Mouse (Mus musculus) heart, adult 8-10 months (tissue): ENCODE measurements at regions not wholly inside any gene's neighbourhood (a gene's known extent, or its start where the extent isn't known, plus 50 kb on each side); places are given as distances from the start of the nearest gene placed in this dataset.

Source experiments
- DNase-seq: peaks from one replicate; pipeline ENCODE4 v3.0.0; 2022; ENCODE audit warnings: low spot score

GRCm38 (mm10) chr17:10079853-10080650, 239.6 kb downstream of the Qk start:
- DNase-seq = peak; percentile 84

DNA sequence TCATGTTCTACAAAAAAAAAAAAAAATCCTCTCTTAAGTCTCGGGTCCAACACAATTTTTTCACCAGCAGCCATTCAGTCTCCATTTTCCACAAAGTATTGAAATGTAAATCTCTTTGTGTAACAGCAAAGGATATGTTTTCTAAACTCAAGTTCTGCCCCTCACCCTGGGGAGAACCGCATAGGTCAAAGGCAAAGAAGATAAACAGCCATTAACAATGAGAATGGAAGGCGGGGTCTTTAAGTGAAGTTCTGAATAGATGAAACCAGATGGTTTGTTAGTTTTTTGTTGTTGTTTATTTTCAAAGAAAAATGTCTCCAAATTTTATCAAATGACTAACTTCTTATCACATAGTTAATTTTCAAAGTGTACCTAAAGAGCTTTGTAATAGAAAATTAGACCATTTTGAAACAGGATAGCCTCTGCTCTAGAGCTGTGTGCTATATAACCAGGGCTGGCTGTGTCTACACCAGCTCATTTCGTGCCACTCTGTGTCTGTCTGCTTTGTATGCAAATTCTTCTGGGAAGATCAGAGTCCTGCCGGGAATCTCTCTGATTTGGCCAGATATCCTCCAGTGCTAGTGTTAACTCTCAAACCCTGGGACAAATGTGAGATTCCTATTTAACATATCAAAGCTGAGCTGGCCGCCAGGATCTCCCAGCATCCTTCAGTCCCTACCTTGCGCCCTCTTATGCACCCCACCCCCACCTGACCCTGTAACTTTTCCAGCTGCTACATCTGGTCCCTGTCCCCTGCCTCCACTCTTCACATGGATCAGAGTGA, 240.9 kb downstream of the Qk start:
- no peak for DNase-seq

DNA sequence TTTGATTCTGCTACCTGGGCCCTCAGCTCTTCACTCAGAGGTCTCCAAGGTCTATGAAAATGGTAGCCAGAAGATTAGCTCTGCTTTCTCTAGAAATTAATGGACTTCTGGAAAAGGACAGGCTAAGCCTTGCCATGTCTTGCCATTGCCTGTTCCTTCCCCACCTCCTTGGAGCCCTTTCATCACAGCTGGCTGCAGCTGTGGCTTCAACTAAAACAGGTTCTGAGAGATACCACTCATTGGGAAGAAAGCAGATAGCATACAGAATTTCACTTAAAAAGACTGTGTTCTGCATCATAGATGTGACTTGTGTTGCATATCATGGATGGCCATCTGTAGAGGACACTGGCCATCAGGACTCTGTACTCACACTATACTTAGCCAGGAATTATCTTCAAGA, 246.4 kb downstream of the Qk start:
- no peak for DNase-seq

- no peak for DNase-seq
These were observed 250.4 kb downstream of the Qk start for GRCm38 (mm10) chr17:10069251-10069650.

DNA sequence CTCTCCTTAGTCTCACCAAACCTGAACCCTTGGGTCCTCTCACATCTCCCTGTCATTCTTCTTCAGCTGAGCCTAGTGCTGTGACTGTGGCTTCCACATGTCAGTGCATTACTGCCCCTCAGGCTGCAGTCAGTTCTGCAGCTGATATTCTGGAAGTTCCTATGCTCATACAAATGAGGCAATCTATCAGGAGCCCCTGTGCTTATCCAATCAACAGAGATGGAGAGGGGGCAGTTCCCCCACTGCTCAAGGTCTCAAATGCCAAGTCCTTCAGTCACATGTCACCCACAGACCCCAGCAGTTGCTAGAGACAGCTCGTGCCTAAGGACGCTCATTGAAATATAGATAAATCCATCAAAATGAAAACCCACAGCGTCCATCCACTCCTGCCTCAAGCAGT, 254.5 kb downstream of the Qk start:
- no peak for DNase-seq

GRCm38 (mm10) chr17:10062546-10063100, 257.0 kb downstream of the Qk start:
- DNase-seq = peak; percentile 63

GRCm38 (mm10) chr17:10057736-10058135, 261.9 kb downstream of the Qk start:
- DNase-seq = no peak

DNA sequence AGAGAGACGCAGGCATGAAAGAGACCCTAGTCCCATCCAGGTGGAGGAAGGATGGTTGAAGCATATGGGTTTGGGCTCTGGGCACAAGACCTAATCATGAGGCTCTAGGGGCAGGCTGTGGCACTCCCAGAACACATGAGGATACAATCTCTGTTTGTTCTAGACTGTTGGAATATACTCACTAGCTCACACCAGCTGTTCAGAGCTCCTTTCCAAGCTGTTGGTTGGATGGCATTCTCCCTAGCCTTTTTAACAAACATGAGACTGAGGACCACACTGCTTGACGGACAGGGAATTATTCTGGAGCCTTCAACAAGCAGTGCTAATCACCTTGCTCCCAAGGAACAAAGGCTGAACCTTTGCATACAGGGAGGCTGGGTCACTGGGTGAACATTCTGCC, 263.6 kb downstream of the Qk start:
- no peak for DNase-seq

- DNase-seq = no peak
These were observed 265.3 kb downstream of the Qk start for GRCm38 (mm10) chr17:10054375-10054774.

- no peak for DNase-seq
These were observed 275.3 kb downstream of the Qk start for GRCm38 (mm10) chr17:10044336-10044735.

- DNase-seq = no peak
These were observed 277.5 kb downstream of the Qk start for GRCm38 (mm10) chr17:10042042-10042652.

- DNase-seq = peak; percentile 83
These were observed 278.7 kb downstream of the Qk start for GRCm38 (mm10) chr17:10040951-10041359.

DNA sequence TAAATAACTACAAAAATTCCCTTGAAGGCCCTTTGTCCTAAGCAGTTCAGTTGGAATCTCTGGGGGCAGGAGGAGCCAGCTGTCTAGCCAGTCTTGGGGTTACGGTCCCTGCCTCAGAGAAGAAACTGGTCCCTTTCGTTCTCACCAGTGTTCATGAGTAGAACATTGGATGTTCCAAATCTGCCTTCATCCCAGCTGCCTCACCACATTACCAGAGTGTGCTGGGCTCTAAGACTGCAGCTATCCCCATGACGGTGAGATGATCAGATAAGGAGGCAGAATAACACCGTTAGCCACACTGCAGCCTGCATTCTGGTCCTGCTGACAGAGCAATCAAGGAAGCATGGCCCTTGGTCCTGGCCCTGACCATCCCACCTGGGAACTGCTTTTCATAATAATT, 279.3 kb downstream of the Qk start:
- DNase-seq = peak; percentile 33

- DNase-seq = peak; percentile 78
These were observed 281.7 kb downstream of the Qk start for GRCm38 (mm10) chr17:10037799-10038445.

- no peak for DNase-seq
These were observed 286.1 kb downstream of the Qk start for GRCm38 (mm10) chr17:10033510-10033909.

DNA sequence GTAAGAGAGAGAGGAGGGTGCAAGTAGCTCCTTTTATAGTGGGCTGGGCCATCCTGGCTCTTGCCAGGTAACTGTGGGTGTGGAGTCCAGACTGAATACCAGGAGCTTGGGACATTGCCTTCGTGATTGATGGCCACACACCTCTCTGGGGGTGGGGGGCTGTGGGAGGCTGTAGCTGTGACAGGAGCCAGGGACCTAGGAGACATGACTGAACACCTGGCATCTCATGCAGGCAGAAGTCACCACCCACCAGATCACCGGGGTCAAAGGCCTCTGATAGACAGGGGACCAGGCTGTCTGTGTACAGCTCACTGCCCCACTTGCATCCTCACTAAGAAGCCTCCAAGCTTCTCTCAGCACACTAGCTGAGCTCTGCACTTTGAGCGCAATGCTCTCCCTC, 288.6 kb downstream of the Qk start:
- no peak for DNase-seq

DNA sequence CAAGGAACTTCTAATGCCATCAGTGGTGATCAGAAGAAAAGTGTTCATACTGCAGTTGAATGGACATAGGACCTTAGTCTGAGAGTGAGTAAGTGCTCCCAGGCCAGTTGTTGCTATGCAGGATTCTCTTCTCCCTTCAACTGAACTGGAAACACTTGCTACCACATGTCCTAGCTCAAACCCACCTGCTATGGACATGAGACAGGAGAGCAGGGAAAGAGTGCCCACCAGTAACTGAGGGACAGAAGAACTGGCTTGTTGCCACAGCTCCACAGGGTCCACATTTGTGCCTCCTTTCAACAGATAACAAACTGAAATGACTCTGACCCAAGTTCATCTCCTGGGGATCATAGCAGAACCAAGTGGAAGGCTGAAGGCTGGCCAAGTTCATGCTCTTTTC, 292.9 kb downstream of the Qk start:
- no peak for DNase-seq

DNA sequence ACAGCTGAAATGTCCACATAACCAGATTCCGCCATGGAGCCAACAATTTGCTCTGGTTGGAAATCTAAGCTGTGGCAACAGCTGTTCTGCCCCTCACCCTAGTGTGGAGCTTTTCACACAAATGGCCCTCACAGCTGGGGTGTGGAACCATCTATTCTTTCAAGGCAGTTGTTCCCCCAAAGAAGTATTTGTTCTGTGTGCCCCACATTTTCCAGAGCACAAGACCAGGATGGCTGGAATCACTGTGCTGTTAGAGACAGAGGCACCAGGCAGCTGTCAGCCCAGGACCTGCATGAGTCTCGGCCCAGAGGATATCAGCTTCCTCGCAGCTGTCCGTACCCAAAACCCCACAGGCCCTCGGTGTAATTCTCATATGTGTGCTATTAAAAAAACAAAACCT, 294.4 kb downstream of the Qk start:
- no peak for DNase-seq

DNA sequence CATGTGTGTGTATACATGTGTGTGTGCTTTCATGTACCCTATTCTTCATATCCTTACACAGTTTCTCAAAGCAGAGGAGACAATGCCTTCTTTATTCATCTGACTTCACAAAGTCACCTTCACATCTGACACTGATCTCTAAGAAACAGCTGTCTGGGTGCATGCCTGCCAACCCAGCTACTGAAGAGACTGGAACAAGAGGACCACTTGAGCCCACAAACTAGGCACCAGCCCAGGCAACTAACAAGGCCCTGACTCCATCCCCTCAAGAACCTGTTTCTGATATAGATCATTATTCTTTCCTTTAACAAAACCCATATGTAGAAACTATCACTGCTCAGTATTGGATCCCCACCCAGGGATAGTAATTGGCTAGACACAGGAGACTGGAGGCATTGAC, 295.3 kb downstream of the Qk start:
- DNase-seq = no peak

DNA sequence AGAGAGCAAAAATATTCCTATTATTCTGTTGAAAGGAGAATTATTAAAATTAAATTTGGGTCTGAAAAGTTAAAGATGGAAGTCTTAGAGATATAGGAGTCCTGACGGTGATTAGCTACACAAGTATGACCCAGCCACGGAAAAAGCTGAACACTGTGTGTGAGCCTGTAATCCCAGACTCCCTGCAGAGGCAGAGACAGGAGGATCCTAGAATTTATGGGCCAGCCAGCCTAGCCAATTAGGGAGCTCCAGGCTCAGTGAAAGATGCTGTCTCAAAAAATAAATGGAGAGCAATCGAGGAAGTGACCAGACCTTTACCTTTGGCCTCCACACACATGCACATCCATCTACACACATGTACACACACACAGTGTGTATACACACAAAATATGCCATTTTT, 307.5 kb downstream of the Qk start:
- DNase-seq = no peak

DNA sequence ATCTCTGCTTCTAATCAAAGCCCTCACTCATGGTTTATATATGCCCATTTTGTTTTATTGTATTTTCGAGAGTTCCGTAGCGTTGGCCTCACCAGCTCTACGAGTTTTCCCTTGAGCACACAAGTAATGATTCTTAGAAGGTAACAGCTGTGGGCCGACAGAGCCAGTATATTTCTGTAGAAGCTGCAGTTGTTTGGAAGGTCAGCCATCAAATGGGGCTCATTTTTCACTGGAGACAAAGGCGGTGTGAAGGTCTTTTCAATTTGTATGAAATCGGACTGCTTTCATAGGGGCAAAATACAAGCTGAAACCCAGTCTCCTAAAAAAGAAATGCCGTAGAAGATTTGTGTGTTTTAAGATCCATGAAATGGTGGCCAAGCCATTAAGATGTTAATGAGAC, 307.9 kb downstream of the Qk start:
- DNase-seq = no peak

- peak; percentile 48 for DNase-seq
These were observed 318.5 kb downstream of the Qk start for GRCm38 (mm10) chr17:10001071-10001591.
